Mouse (Mus musculus): ENCODE measurements around the gene Fbxw10.

DNA sequence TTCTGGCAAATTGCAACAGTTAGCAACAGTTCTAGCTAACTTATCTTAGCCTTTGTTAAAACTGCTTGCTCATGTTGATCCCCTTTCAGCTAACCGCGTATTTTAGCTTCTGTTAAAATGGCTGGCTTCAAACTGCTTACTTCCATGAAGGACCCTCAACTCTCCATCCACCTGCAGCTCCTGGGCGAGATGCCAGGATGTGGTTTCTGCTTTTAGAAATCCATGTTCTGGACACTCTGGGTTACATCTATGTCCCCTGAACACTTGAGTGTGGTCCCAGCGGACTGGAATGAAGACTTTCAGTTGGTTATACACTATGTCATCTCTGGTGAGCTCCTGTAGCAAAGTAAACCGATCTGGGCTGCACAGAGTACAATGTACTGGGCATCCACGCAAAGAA lies 34.6 kb upstream of the Fbxw10 start:
- TF ChIP-seq CTCF (conservative IDR thresholded peaks at IDR 0.05; ENCODE audit: low read length) (no peak), POU5F1 (IDR thresholded peaks at IDR 0.05; ENCODE audit: borderline replicate concordance, low read length) (no peak)
